Mouse (Mus musculus) limb, embryonic 13.5 days (tissue): ENCODE results near the gene Rnh1. TPM values are rescaled to one million over a fixed set of nuclear protein-coding genes. Genes with fewer than 3 reads are reported as not detected.

Source experiments
- ATAC-seq: fragments of 200-750 bp; cut with Nextera tagmentation; 2 replicates; pipeline ENCODE4 v1.8.0; 2017; ENCODE audit warnings: low read depth, moderate number of reproducible peaks, moderate TSS enrichment; ENCODE audit not compliant: low FRiP score
- H3K27ac ChIP-seq: fragments of 300-500 bp; sonication (generic); 2 replicates; pipeline ENCODE4 v1.5.1; 2015; ENCODE audit warnings: inconsistent platforms, mild to moderate bottlenecking, moderate library complexity
- H3K27me3 ChIP-seq: fragments of 300-500 bp; sonication (generic); 2 replicates; pipeline ENCODE4 v1.6.1; 2015; ENCODE audit warnings: mild to moderate bottlenecking, inconsistent platforms
- H3K36me3 ChIP-seq: fragments of 300-500 bp; sonication (generic); 2 replicates; pipeline ENCODE4 v1.6.1; 2015; ENCODE audit warnings: inconsistent platforms, mild to moderate bottlenecking, moderate library complexity
- H3K4me1 ChIP-seq: fragments of 300-500 bp; sonication (generic); 2 replicates; pipeline ENCODE4 v1.6.1; 2015; ENCODE audit warnings: inconsistent platforms
- H3K4me2 ChIP-seq: fragments of 300-500 bp; sonication (generic); replicated peaks from 2 replicates; pipeline ENCODE4 v1.6.1; 2015; ENCODE audit warnings: inconsistent platforms, mild to moderate bottlenecking, moderate library complexity
- H3K4me3 ChIP-seq: fragments of 300-500 bp; sonication (generic); 2 replicates; pipeline ENCODE4 v1.5.1; 2015; ENCODE audit warnings: moderate library complexity, mild to moderate bottlenecking, inconsistent platforms
- H3K9ac ChIP-seq: fragments of 300-500 bp; sonication (generic); 2 replicates; pipeline ENCODE4 v1.6.1; 2015; ENCODE audit warnings: mild to moderate bottlenecking, inconsistent platforms
- H3K9me3 ChIP-seq: fragments of 300-500 bp; sonication (generic); 2 replicates; pipeline ENCODE4 v1.6.1; 2016; ENCODE audit warnings: inconsistent platforms
- WGBS: fragments of 180-500 bp; shearing (Covaris S2); methylation state at CpG from one replicate; pipeline ENCODE4 v1.1.7; 2015; 5-methylcytosine and 5-hydroxymethylcytosine counted together
- polyA plus RNA-seq: library from polyadenylated mRNA; unstranded; fragments of >200 nt; fragmentation: Nextera tagmentation; extraction: Ambion mirVana; gene quantifications from 2 replicates; pipeline ENCODE4 v1.2.1, GENCODE M21; 2015

Gene Rnh1
- polyA plus RNA-seq, 1 experiment from 2014 or later = 118 TPM

DNA sequence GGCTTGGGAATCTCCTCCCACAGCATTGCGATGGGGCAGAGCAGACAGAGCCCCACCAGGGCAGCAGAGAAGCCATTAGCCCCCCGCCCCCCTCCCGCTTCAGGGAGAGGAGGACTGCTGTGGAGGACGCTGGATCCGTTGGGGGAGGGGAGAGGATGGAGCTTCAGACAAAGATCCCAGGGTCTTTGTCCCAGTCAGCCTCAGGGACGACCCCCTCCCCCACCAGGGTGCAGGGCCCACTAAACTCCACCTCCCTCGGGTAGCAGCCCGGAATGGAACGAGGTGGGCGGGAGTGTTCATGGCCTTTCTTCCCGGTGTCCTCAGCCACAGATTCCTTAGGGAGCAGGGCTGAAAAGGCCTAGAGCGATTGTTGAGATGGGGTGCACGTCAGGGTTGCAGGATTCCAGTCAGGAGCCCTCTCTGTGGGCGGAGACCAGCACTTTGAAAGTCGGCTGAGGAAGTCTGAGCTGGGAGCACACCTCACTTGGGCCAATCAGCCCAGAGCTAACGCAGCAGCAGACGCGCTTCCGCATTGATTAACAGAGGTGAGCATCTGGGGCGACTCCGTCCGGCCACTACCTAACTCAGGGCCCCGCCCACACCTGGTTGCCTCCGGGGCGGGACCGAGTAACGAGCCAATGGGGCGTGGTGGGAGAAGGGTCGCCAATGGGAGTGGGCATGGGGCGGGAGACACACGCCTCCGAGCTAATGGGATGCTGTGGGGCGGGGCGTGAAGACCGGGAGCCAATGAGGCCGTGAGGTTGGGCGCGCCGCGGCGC is 42.6 kb upstream of the Rnh1 start, which contains the start of gene Rassf7:
Rassf7 (plus strand) TSS at position 760 of the 779 bp plus-strand sequence.
- Histone ChIP-seq H3K9me3 (no peaks in the 10 kb centered on the region), H3K27ac (peak within 1 kb of the TSS; percentile 87), H3K4me3 (peak within 1 kb of the TSS; percentile 69), H3K36me3 (peaks cover 22% of the 10 kb centered on the region), H3K27me3 (no peaks in the 10 kb centered on the region), H3K9ac (peak within 1 kb of the TSS; percentile 74), H3K4me2 (peak within 1 kb of the TSS; percentile 89), H3K4me1 (peaks cover 25% of the 10 kb centered on the region)
- under 1% methylated on average over 41 of the region's 41 CpGs for WGBS
- ATAC-seq = peak; percentile 96

DNA sequence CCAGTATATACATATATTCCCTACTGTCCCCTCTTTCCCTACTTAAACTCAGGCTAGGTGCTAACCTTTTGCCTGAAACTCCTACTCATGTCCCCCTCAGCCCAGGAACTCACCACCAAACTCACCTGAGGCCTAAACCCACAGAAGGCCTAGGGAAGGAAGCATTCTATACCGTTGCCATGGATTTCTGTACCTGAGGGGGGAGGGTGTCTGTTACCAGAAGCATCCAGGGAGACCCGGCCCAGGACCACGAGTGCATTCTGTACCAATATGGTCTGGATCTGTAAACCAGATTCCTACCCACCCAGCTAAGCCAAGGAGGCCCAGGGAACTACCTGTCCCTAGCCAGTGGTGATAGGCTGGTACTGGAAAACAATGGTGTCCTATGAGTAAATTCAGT is 41.7 kb upstream of the Rnh1 start:
- peak overlapping the region; percentile 35; the same call in 1 of the 2 replicates for H3K27ac ChIP-seq

DNA sequence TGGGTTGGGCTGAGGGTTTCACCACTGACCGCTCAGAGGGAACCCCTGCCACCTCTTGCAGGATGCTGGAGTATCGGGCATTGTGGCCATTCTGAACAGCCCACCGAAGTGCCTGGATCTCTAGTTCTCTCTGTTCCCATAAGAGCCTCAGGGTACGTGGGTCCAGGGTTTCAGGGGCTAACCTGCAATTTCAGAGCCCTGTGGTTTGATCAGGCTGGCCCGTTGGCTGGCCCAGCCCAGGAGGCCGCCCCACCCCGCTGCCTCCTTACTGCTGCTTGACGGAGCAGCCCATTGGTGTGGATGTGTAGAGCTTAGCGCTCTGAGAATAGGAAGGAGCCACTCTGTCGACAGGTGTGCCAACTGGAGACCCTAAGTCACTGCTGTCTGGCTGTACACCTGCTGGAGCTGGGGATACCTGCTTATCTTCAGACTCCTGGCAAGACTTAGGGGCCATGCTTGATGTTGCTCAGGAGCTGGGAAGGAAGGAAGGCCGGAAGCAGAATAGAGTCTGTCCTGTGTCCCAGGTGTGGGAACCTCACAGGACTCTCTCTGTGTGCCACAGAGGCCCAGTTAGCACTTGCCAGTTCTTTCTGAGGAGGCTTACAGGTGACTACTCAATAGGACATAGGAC is 41.1 kb upstream of the Rnh1 start, which contains the start of gene Lmntd2:
Lmntd2 (minus strand) TSS at position 476 of the 631 bp plus-strand sequence.
- Histone ChIP-seq H3K36me3 (peaks cover 10% of the 10 kb centered on the region), H3K9ac (peak within 1 kb of the TSS; percentile 74), H3K4me1 (peaks cover 19% of the 10 kb centered on the region), H3K9me3 (no peaks in the 10 kb centered on the region), H3K4me3 (peak within 1 kb of the TSS; percentile 69), H3K27me3 (no peaks in the 10 kb centered on the region), H3K4me2 (peak within 1 kb of the TSS; percentile 89), H3K27ac (peak within 1 kb of the TSS; percentile 87)
- no peak for ATAC-seq
- WGBS = 94% methylated on average over 11 of the region's 11 CpGs

More for the DNA sequence above, 41.7 kb upstream of the Rnh1 start:
- Histone ChIP-seq H3K4me3 (no peak overlapping the region), H3K9ac (0 out of 2 replicates have a peak overlapping the region, but pooled peaks have one; percentile 19), H3K36me3 (peaks cover 16% of the 10 kb centered on the region), H3K9me3 (no peaks in the 10 kb centered on the region), H3K4me1 (peaks cover 19% of the 10 kb centered on the region), H3K4me2 (no peak overlapping the region; the same call in 1 of the 2 replicates), H3K27me3 (no peaks in the 10 kb centered on the region)
- ATAC-seq = no peak
- 70% methylated on average over 3 of the region's 3 CpGs for WGBS

DNA sequence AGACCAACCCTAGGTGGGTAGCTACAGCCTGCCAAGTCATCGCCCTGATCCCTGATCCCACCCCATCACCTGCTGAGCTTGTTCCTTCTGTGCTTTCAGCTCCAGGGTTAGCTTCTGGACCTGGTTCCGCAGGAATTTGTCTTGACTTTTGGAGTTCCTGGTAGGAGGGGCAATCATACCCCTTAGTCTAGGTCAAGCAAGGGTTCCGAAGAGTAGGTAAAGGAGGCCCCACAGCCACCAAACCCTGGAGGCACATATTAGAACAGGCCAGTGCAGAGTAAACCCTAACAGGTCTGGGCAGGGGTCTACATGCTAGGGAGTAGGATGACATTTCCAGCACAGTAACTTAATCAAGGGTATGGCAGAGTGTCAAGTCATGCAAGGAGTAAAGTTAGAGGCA is 40.5 kb upstream of the Rnh1 start:
- H3K9ac ChIP-seq = no peak overlapping the region
- H3K9me3 ChIP-seq = no peaks in the 10 kb centered on the region
- H3K4me2 ChIP-seq = no peak overlapping the region
- H3K27me3 ChIP-seq = no peaks in the 10 kb centered on the region
- H3K4me1 ChIP-seq = peaks cover 19% of the 10 kb centered on the region
- H3K27ac ChIP-seq = peak overlapping the region; percentile 4; the same call in 1 of the 2 replicates
- no peak overlapping the region for H3K4me3 ChIP-seq
- 80% methylated on average over 3 of the region's 3 CpGs for WGBS
- ATAC-seq = no peak
- H3K36me3 ChIP-seq = peaks cover 4% of the 10 kb centered on the region; the same call in 1 of the 2 replicates

DNA sequence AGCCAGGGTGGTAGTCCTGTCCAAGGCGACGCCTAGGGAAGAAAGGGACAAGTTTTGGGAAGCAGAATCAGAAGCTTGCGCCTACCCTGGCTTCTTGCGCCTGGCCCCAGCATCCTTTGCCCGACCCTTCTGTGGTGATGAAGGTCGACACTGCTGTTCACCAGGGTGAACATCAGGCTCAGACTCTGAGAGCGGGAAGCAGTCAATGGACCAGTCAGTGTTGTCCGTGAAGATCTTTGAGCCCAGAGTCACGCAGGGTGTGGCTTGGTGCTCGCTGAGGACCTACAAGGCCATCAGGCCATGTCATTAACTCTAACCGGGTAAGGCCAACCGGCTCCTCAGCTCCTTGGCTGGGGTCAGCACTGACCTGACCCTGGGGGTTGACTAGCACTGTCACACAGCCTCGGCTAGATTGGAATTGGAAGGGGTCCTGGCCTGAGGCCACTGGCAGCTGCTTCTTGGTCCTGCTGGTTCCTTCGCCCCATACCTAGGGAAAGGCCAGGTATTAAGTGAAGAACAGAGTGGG is 38.0 kb upstream of the Rnh1 start:
- Histone ChIP-seq H3K36me3 (0 out of 2 replicates have a peak, but pooled peaks cover 4% of the 10 kb centered on the region), H3K9me3 (no peaks in the 10 kb centered on the region), H3K4me3 (no peak overlapping the region), H3K4me2 (no peak overlapping the region), H3K4me1 (peaks cover 6% of the 10 kb centered on the region), H3K27me3 (no peaks in the 10 kb centered on the region), H3K27ac (no peak overlapping the region), H3K9ac (no peak overlapping the region)
- ATAC-seq = no peak
- WGBS = 86% methylated on average over 14 of the region's 14 CpGs

DNA sequence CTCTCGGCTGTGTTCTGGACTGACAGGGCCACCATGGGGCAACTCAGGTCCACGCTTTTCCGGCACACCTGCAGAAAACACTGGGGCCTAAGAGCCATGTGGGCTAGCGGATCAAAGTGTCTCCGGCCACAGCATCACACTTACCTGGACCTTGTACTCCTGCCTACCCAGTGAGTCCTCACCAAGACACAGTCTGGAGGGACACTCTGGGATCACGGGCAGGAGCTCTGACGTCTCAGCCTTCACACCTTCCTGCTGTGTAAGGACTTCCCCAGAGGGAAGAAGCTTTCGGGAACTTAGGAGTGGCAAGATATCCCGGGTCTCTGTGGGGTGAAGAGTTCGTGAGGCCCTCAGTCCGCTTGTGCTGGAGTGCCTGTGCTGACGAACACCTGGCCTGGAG is 37.5 kb upstream of the Rnh1 start:
- Histone ChIP-seq H3K9me3 (no peaks in the 10 kb centered on the region), H3K27me3 (no peaks in the 10 kb centered on the region), H3K9ac (no peak overlapping the region), H3K4me2 (no peak overlapping the region), H3K4me1 (peaks cover 6% of the 10 kb centered on the region), H3K4me3 (no peak overlapping the region), H3K36me3 (0 out of 2 replicates have a peak, but pooled peaks cover 4% of the 10 kb centered on the region), H3K27ac (no peak overlapping the region)
- no peak for ATAC-seq
- WGBS = 74% methylated on average over 12 of the region's 12 CpGs

DNA sequence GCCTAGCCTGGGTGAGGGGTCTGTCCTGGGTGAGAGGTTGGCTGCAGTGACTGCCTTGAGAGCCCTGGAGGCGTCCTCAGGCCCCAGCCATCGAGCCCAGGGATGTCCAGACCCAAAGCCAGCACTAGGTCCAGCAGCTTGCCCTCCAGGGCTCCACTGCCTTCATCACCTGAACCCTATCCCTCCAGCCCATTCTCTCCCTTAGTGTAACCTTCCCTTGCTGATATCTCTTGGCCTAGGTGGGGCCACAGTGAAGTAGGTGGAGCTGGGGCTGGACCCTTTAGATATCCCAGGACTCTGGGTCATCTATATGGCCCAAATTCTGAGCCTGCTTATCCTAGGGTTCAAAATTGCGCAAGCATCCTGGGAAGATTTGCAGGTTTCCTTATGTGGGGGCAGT is 36.9 kb upstream of the Rnh1 start:
- H3K4me3 ChIP-seq = no peak overlapping the region
- H3K27me3 ChIP-seq = no peaks in the 10 kb centered on the region
- H3K9me3 ChIP-seq = no peaks in the 10 kb centered on the region
- ATAC-seq = no peak
- 0 out of 2 replicates have a peak, but pooled peaks cover 4% of the 10 kb centered on the region for H3K36me3 ChIP-seq
- no peak overlapping the region for H3K4me2 ChIP-seq
- 72% methylated on average over 3 of the region's 3 CpGs for WGBS
- H3K4me1 ChIP-seq = no peaks in the 10 kb centered on the region
- no peak overlapping the region for H3K9ac ChIP-seq
- no peak overlapping the region for H3K27ac ChIP-seq

DNA sequence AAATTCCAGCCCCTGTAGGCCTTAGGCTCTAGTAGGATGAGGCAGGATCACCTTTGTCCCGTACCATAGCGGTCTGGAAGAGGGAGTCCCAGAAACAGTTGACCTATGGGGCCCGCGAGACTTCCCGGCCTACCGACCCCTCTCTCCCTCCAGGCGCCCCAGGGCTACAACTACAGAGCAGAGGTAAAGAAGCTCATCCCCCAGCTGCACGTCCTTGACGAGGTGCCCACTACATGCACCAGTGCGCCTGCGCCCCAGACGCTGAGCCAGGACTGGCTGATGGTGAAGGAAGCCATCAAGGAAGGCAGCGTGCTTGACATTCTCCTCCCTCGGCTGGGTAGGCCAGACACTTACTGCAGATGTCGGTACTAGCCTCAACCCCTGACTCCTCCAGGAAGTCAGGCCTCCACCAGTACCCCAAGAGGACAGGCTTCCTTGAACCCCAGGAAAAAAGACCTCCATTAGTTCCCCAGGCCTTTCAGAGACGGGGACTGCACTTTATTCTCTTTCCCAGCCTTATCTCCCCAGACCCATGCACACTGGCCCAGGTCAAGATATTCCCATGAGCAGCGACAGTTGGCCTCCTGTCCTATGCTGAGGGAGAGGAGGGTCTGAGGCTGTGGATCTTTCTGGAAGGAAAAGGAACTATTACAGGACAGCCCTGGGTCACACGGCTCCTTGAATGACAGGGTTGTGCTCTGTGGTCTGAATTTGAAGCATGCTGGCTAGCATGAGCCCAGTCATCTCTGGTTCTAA is 33.7 kb upstream of the Rnh1 start:
- no peak for ATAC-seq
- Histone ChIP-seq H3K4me3 (no peak overlapping the region), H3K4me2 (no peak overlapping the region), H3K4me1 (no peaks in the 10 kb centered on the region), H3K27me3 (no peaks in the 10 kb centered on the region), H3K9ac (no peak overlapping the region; the same call in 1 of the 2 replicates), H3K27ac (no peak overlapping the region), H3K36me3 (peaks cover 4% of the 10 kb centered on the region; the same call in 1 of the 2 replicates), H3K9me3 (no peaks in the 10 kb centered on the region)
- WGBS = 92% methylated on average over 18 of the region's 18 CpGs

DNA sequence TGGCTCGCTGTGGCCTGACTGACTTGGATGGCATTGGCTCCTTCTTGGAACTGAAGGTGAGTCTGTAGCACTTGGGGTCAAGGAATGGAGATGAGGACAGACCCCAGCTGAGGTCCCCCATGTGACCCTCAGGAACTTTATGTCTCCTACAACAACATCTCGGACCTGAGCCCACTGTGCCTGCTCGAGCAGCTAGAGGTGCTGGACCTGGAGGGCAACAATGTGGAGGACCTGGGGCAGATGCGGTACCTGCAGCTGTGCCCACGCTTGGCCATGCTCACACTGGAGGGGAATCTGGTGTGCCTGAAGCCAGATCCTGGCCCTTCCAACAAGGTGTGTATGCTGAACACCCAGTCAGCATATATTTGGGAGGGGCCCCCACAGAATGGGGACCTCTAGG is 32.8 kb upstream of the Rnh1 start:
- H3K9ac ChIP-seq = peak overlapping the region; percentile 8; the same call in 1 of the 2 replicates
- peaks cover 8% of the 10 kb centered on the region; the same call in 1 of the 2 replicates for H3K36me3 ChIP-seq
- no peaks in the 10 kb centered on the region for H3K27me3 ChIP-seq
- H3K4me1 ChIP-seq = no peaks in the 10 kb centered on the region
- no peaks in the 10 kb centered on the region for H3K9me3 ChIP-seq
- ATAC-seq = no peak
- H3K27ac ChIP-seq = no peak overlapping the region
- H3K4me2 ChIP-seq = no peak overlapping the region
- WGBS = 89% methylated on average over 5 of the region's 5 CpGs
- H3K4me3 ChIP-seq = no peak overlapping the region

DNA sequence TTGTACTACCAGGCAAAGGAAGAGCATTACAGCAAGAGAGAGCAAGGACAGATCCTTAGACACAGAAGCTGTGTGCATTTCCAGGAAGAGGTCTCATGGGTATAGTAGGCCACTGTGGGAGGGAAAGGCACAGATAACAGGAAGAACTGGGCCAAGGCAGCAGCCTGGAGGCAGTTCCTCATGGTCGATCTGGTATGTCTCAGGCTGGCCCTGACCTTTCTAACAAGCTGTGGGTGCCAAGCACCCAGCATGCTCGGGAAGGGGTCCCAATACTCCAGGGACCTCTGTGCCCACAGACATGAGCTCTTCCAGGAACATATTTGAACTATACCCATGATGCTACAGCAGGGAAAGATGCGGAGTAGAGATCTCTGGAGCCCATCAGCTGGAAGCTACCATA is 31.9 kb upstream of the Rnh1 start:
- peaks cover 8% of the 10 kb centered on the region; the same call in 1 of the 2 replicates for H3K36me3 ChIP-seq
- H3K27me3 ChIP-seq = no peaks in the 10 kb centered on the region
- no peak overlapping the region for H3K27ac ChIP-seq
- no peaks in the 10 kb centered on the region for H3K4me1 ChIP-seq
- H3K4me3 ChIP-seq = no peak overlapping the region
- no peak overlapping the region for H3K9ac ChIP-seq
- no peaks in the 10 kb centered on the region for H3K9me3 ChIP-seq
- WGBS = 75% methylated on average over 3 of the region's 3 CpGs
- ATAC-seq = no peak
- H3K4me2 ChIP-seq = no peak overlapping the region

DNA sequence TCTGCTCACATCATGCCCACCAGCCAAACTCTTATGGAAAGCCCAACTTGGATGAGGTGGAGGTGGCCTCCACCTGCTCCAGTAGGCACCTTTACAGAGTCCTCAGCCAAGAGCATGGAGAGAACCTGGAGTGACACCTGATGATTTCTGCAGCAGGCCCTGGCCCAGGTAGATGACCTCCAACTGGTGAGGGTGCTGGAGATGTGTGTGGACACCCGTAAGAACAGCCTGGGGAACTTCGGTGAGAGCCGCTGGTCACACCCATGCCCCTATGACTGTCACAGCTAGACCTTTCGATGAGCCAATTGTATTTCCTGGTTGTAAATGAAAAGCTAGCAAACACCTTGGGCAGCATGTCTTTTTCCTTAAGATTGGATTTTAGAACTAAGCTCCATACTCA is 25.5 kb upstream of the Rnh1 start:
- Histone ChIP-seq H3K9me3 (no peaks in the 10 kb centered on the region), H3K4me1 (peaks cover 10% of the 10 kb centered on the region), H3K36me3 (peaks cover 11% of the 10 kb centered on the region; the same call in 1 of the 2 replicates), H3K27ac (no peak overlapping the region), H3K27me3 (no peaks in the 10 kb centered on the region), H3K4me3 (no peak overlapping the region), H3K4me2 (no peak overlapping the region), H3K9ac (no peak overlapping the region)
- ATAC-seq = no peak
- WGBS = 89% methylated on average over 4 of the region's 4 CpGs
